Mouse (Mus musculus) heart, postnatal 0 days (tissue): ENCODE data around the gene Cd5.

Experiments used
- CTCF ChIP-seq: IDR thresholded peaks from 2 replicates; pipeline ENCODE4 v1.5.1; 2016; ENCODE audit warnings: antibody characterized with exemption, control low read depth, low read depth
- EP300 ChIP-seq: IDR thresholded peaks from 2 replicates; pipeline ENCODE4 v1.6.1; 2016; ENCODE audit warnings: antibody characterized with exemption, low read depth

- TF ChIP-seq CTCF (no peak), EP300 (no peak)
These were observed 67.5 kb downstream of the Cd5 start for GRCm38 (mm10) chr19:10671319-10671718.
